9 mouse cellular contexts compared by ENCODE assay signal in genomic region chr16:16896015-16896381, GRCm38 (mm10). TPM values are rescaled to one million over a fixed set of nuclear protein-coding genes. Genes with fewer than 3 reads are reported as not detected.
A peak's percentile ranks its signal among the peaks of the same experiment; 100 is the strongest.
DNase-seq lines count a peak whose midpoint lies in the region; ATAC-seq and TF ChIP-seq lines count a peak whose summit lies in the region.
"Had no signal": no experiment of that assay in that cellular context is flagged by ENCODE, and none has a peak within 500 bp of the region (broad histone marks: within the 10 kb centered on the region; RNA-seq: fewer than 3 reads in every experiment).

No protein-coding gene starts in this region.

- DNase-seq in layer of hippocampus, adult 2 months (ENCODE audit: low spot score in 2 of 2): no peak
- no peak for DNase-seq in layer of hippocampus, adult 8-10 months (ENCODE audit: low spot score in 2 of 2)
- DNase-seq in embryonic facial prominence, embryonic 11.5 days (ENCODE audit: low spot score): no peak
- DNase-seq in limb, embryonic 11.5 days (ENCODE audit: low spot score): no peak
- no peak for DNase-seq in gastrocnemius, postnatal 25 days
- no peak for DNase-seq in right cerebral cortex, adult 2 months (ENCODE audit: low spot score in 2 of 2)
- no peak for DNase-seq in right cerebral cortex, postnatal 4 days

- H3K4me2 ChIP-seq in embryonic facial prominence, embryonic 11.5 days (ENCODE audit: low read depth, low read length): no peak overlapping the region
- H3K4me2 ChIP-seq in limb, embryonic 11.5 days (ENCODE audit: low read depth, severe bottlenecking): peak overlapping the region; percentile 85; the same call in 1 of the 2 replicates

- no peak for TF ChIP-seq CTCF in layer of hippocampus, adult 2 months (conservative IDR thresholded peaks at IDR 0.05)

- H3K27ac ChIP-seq in layer of hippocampus, adult 2 months: peak overlapping the region; percentile 91
- H3K27ac ChIP-seq in embryonic facial prominence, embryonic 11.5 days (replicated peaks; ENCODE audit: low read depth, low read length): no peak overlapping the region
- H3K27ac ChIP-seq in limb, embryonic 11.5 days (replicated peaks; ENCODE audit: low read depth, low read length): no peak overlapping the region

- H3K4me1 ChIP-seq in embryonic facial prominence, embryonic 11.5 days (ENCODE audit: control insufficient read depth, insufficient read depth, low read length): no peaks in the 10 kb centered on the region
- H3K4me1 ChIP-seq in limb, embryonic 11.5 days (ENCODE audit: control insufficient read depth, insufficient read depth, low read length): peaks cover 9% of the 10 kb centered on the region; the same call in 1 of the 2 replicates

- no peaks in the 10 kb centered on the region for H3K9me3 ChIP-seq in embryonic facial prominence, embryonic 11.5 days (replicated peaks; ENCODE audit: control insufficient read depth, low read length)
- H3K9me3 ChIP-seq in limb, embryonic 11.5 days (ENCODE audit: control insufficient read depth, low read length): no peaks in the 10 kb centered on the region

- peak overlapping the region; percentile 72; the same call in 1 of the 2 replicates for H3K9ac ChIP-seq in embryonic facial prominence, embryonic 11.5 days (replicated peaks; ENCODE audit: low read length)
- no peak overlapping the region for H3K9ac ChIP-seq in limb, embryonic 11.5 days (ENCODE audit: low read length)

- H3K36me3 ChIP-seq in embryonic facial prominence, embryonic 11.5 days (replicated peaks; ENCODE audit: control insufficient read depth, insufficient read depth, low read depth, low read length): peaks cover 2% of the 10 kb centered on the region
- H3K36me3 ChIP-seq in limb, embryonic 11.5 days (ENCODE audit: control insufficient read depth, insufficient read depth, low read length): peaks cover 3% of the 10 kb centered on the region; the same call in 1 of the 2 replicates

- no peak overlapping the region for H3K4me3 ChIP-seq in layer of hippocampus, adult 2 months
- H3K4me3 ChIP-seq in embryonic facial prominence, embryonic 11.5 days (ENCODE audit: low read depth, low read length): no peak overlapping the region
- H3K4me3 ChIP-seq in limb, embryonic 11.5 days (ENCODE audit: low read depth, low read length): no peak overlapping the region

- no peaks in the 10 kb centered on the region for H3K27me3 ChIP-seq in embryonic facial prominence, embryonic 11.5 days (ENCODE audit: control insufficient read depth, insufficient read depth, low read length)
- H3K27me3 ChIP-seq in limb, embryonic 11.5 days (ENCODE audit: control insufficient read depth, insufficient read depth, low read length): no peaks in the 10 kb centered on the region

- 25% methylated on average over 4 of the region's 4 CpGs for WGBS in embryonic facial prominence, embryonic 11.5 days
- WGBS in limb, embryonic 11.5 days: 23% methylated on average over 4 of the region's 4 CpGs

- no peak for ATAC-seq in embryonic facial prominence, embryonic 11.5 days (replicated peaks; ENCODE audit: insufficient number of reproducible peaks, low FRiP score, low TSS enrichment, low read depth)
- ATAC-seq in limb, embryonic 11.5 days (ENCODE audit: insufficient number of reproducible peaks, low FRiP score, low TSS enrichment, low read depth): peak; percentile 78
- peak; percentile 37 for ATAC-seq in neutrophil, adult 5-6 weeks (ENCODE audit: extremely low read depth, insufficient number of reproducible peaks, low FRiP score, poor library complexity, severe bottlenecking)

RNA-seq across cellular contexts. Expression of gene Ppm1f, which starts 0.3 kb away (rescaled TPM):
- 10 to 100 TPM; 45.5 to 51.4 TPM for total RNA-seq in layer of hippocampus, adult 2 months (2021)
- total RNA-seq in layer of hippocampus, adult 8-10 months (2022): 10 to 100 TPM; 46.5 to 59.4 (median 51.9) TPM
- polyA plus RNA-seq in embryonic facial prominence, embryonic 11.5 days (2014; fragmentation: Nextera tagmentation; extraction: Ambion mirVana): 15.6 and 18.2 TPM in 2 replicates
- 26.5 and 31.0 TPM in 2 replicates for polyA plus RNA-seq in limb, embryonic 11.5 days (2014; fragmentation: Nextera tagmentation; extraction: Ambion mirVana)
- 9.3 and 12.5 TPM in 2 replicates for total RNA-seq in neutrophil, adult 5-6 weeks (2017)
- total RNA-seq in gastrocnemius, postnatal 25 days (2021): 10 to 100 TPM; 10.8 to 10.9 TPM

RNA-seq across cellular contexts. Expression of gene Vpreb1, which starts 25.4 kb away (rescaled TPM):
- total RNA-seq in layer of hippocampus, adult 2 months (2021): under 1 TPM; 0.49 to 0.51 TPM
- total RNA-seq in layer of hippocampus, adult 8-10 months (2022): 1 to 10 TPM in 1 of 4 experiments, not detected in 3; 1.9 TPM
- 1.8 and 2.1 TPM in 2 replicates for polyA plus RNA-seq in embryonic facial prominence, embryonic 11.5 days (2014; fragmentation: Nextera tagmentation; extraction: Ambion mirVana)
- polyA plus RNA-seq in limb, embryonic 11.5 days (2014; fragmentation: Nextera tagmentation; extraction: Ambion mirVana): 3.8 TPM in 2 replicates
- total RNA-seq in neutrophil, adult 5-6 weeks (2017): not detected in 2 replicates
- not detected for total RNA-seq in gastrocnemius, postnatal 25 days (2021)

RNA-seq across cellular contexts. Expression of gene Top3b, which starts 25.5 kb away (rescaled TPM):
- 10 to 100 TPM; 69.9 to 75.5 TPM for total RNA-seq in layer of hippocampus, adult 2 months (2021)
- total RNA-seq in layer of hippocampus, adult 8-10 months (2022): 10 to 100 TPM; 68.6 to 86.2 (median 73.0) TPM
- 56.8 and 64.1 TPM in 2 replicates for polyA plus RNA-seq in embryonic facial prominence, embryonic 11.5 days (2014; fragmentation: Nextera tagmentation; extraction: Ambion mirVana)
- 72.3 and 77.3 TPM in 2 replicates for polyA plus RNA-seq in limb, embryonic 11.5 days (2014; fragmentation: Nextera tagmentation; extraction: Ambion mirVana)
- total RNA-seq in neutrophil, adult 5-6 weeks (2017): 92.3 and 107 TPM in 2 replicates
- total RNA-seq in gastrocnemius, postnatal 25 days (2021): 10 to 100 TPM; 14.8 to 21.5 TPM

RNA-seq across cellular contexts. Expression of gene Igll1, which starts 32.2 kb away (rescaled TPM):
- not detected for total RNA-seq in layer of hippocampus, adult 2 months (2021)
- not detected for total RNA-seq in layer of hippocampus, adult 8-10 months (2022)
- polyA plus RNA-seq in embryonic facial prominence, embryonic 11.5 days (2014; fragmentation: Nextera tagmentation; extraction: Ambion mirVana): not detected in 2 replicates
- polyA plus RNA-seq in limb, embryonic 11.5 days (2014; fragmentation: Nextera tagmentation; extraction: Ambion mirVana): not detected in 2 replicates
- total RNA-seq in neutrophil, adult 5-6 weeks (2017): 0.23 TPM in 1 of 2 replicates, not detected in the other
- total RNA-seq in gastrocnemius, postnatal 25 days (2021): not detected
- total RNA-seq: layer of hippocampus, postnatal 10 days had no signal
